Mouse (Mus musculus): ENCODE measurements around the gene Gm20388. TPM values are rescaled to one million over a fixed set of nuclear protein-coding genes. Genes with fewer than 3 reads are reported as not detected.

The Gm20388 gene
- total and polyA plus RNA-seq, 3 experiments: 0.02 to 0.05 TPM; not detected in 1

DNA sequence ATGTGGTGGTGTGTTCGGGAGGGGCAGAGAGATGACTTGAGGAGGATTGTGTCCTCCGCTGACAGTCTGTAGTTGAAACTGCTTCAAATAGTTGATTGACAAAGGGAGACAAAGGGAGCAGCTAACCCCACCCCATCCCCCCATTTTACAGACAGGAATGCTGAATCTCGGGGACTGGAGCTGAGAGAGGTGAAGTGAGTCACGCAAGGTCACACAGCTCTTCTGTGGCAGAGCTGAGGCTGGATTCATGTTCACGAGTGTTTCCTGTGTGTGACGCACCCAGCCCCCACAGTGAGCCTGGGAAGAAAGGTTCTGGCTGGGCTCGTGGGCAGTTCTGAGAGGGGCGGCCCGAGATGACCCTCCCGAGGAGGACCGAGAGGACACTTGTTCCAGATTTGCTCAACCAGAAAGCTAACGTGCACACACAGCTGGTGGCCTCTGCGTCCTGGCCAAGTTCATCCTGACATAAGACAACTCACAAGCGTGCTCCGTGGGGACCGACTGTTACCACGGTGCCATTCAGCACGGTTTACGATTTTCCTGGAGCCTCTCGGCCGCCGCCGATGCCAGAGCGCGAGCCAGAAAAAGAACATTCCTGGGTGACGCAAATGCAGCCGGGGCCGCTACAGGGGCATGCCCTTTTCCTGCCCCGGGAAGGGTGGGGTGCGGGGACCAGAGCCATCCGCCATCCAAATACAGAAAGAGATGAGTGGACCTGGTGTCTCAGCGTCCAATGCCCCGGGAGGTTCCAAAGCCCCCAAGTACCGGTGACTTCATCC, 1061.2 kb downstream of the Gm20388 start:
- H3K9me3 ChIP-seq (replicated peaks): peaks cover 93% of the 10 kb centered on the region
- no peak for TF ChIP-seq CTCF (IDR thresholded peaks at IDR 0.05; ENCODE audit: low read depth, low read length)
- TF ChIP-seq GATA1 (IDR thresholded peaks at IDR 0.05; ENCODE audit: borderline replicate concordance, low read length): no peak
- TF ChIP-seq GATA2 (IDR thresholded peaks at IDR 0.05; ENCODE audit: borderline replicate concordance, low read depth, low read length): no peak
- no peak for TF ChIP-seq TAL1 (conservative IDR thresholded peaks at IDR 0.05; ENCODE audit: low read depth, low read length)
- no peak for TF ChIP-seq POLR2AphosphoS5 (IDR thresholded peaks at IDR 0.05; ENCODE audit: insufficient replicate concordance, low read depth, low read length)
- H3K4me1 ChIP-seq (ENCODE audit: insufficient read depth, low read depth, low read length): no peaks in the 10 kb centered on the region
- no peaks in the 10 kb centered on the region for H3K36me3 ChIP-seq (replicated peaks)
- no peak for DNase-seq (ENCODE audit: low spot score)
- no peaks in the 10 kb centered on the region for H3K27me3 ChIP-seq (ENCODE audit: insufficient read depth, low read length)
- no peak for ATAC-seq (ENCODE audit: extremely low read depth, insufficient number of reproducible peaks, low FRiP score, poor library complexity, severe bottlenecking)
- H3K4me3 ChIP-seq (ENCODE audit: low read depth, low read length): no peak overlapping the region

GRCm38 (mm10) chr8:120973046-120973445, 1062.4 kb downstream of the Gm20388 start:
- Histone ChIP-seq H3K36me3 (replicated peaks) (no peaks in the 10 kb centered on the region), H3K9me3 (replicated peaks) (peaks cover 95% of the 10 kb centered on the region), H3K27me3 (ENCODE audit: insufficient read depth, low read length) (no peaks in the 10 kb centered on the region), H3K4me1 (ENCODE audit: insufficient read depth, low read depth, low read length) (no peaks in the 10 kb centered on the region), H3K4me3 (ENCODE audit: low read depth, low read length) (no peak overlapping the region)
- no peak for ATAC-seq (ENCODE audit: extremely low read depth, insufficient number of reproducible peaks, low FRiP score, poor library complexity, severe bottlenecking)
- no peak for TF ChIP-seq GATA1 (IDR thresholded peaks at IDR 0.05; ENCODE audit: borderline replicate concordance, low read length)
- no peak for TF ChIP-seq GATA2 (IDR thresholded peaks at IDR 0.05; ENCODE audit: borderline replicate concordance, low read depth, low read length)
- no peak for TF ChIP-seq POLR2AphosphoS5 (IDR thresholded peaks at IDR 0.05; ENCODE audit: insufficient replicate concordance, low read depth, low read length)
- no peak for TF ChIP-seq TAL1 (conservative IDR thresholded peaks at IDR 0.05; ENCODE audit: low read depth, low read length)
- TF ChIP-seq CTCF (IDR thresholded peaks at IDR 0.05; ENCODE audit: low read depth, low read length): no peak
- DNase-seq (ENCODE audit: low spot score): no peak

DNA sequence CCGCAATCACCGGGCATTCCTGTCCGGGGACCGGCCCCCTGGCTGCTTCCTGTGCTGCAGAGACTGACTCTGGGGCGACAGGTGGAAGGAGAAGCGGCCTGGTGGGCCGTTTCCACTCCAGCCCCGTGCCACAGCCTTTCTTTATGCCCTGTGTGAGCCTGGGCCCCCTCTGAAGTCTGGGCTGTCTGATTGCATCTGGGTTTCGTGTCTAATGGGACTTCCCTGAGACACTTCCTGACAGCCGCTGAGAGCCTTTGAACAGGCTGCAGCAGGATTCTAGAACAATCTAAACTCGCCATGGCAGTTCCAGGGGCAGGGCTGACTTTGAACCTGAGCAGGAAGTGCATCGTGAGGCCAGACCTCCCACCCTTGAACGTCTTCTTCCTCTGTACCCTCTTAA, 1066.5 kb downstream of the Gm20388 start:
- TF ChIP-seq TAL1 (conservative IDR thresholded peaks at IDR 0.05; ENCODE audit: low read depth, low read length) (no peak), CTCF (IDR thresholded peaks at IDR 0.05; ENCODE audit: low read depth, low read length) (no peak), GATA2 (IDR thresholded peaks at IDR 0.05; ENCODE audit: borderline replicate concordance, low read depth, low read length) (no peak), GATA1 (IDR thresholded peaks at IDR 0.05; ENCODE audit: borderline replicate concordance, low read length) (no peak), POLR2AphosphoS5 (IDR thresholded peaks at IDR 0.05; ENCODE audit: insufficient replicate concordance, low read depth, low read length) (no peak)
- Histone ChIP-seq H3K27me3 (ENCODE audit: insufficient read depth, low read length) (no peaks in the 10 kb centered on the region), H3K4me1 (ENCODE audit: insufficient read depth, low read depth, low read length) (no peaks in the 10 kb centered on the region), H3K9me3 (replicated peaks) (peaks cover 96% of the 10 kb centered on the region), H3K36me3 (replicated peaks) (no peaks in the 10 kb centered on the region), H3K4me3 (ENCODE audit: low read depth, low read length) (no peak overlapping the region)
- DNase-seq (ENCODE audit: low spot score) (no peak), ATAC-seq (ENCODE audit: extremely low read depth, insufficient number of reproducible peaks, low FRiP score, poor library complexity, severe bottlenecking) (no peak)

DNA sequence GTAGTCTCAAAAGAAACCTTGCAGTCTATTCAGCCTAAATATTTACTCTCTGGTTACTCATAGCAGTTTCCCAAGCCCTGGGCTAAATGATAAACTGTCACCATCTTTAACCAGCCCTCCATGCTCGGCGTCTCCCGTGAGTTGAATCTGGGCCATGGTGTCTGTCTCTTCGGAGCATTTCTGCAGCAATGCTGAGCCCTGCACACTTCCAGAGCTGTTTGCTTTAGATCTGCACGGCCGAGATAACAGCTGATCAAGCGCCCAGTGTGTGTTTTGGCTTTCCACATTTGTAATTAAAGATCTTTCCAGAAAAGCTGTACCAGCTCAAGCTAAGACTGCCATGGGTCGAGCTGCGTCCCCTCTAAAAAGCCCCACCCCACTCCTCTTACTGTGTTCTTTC, 1068.6 kb downstream of the Gm20388 start:
- Histone ChIP-seq H3K9me3 (replicated peaks) (peaks cover 98% of the 10 kb centered on the region), H3K4me3 (ENCODE audit: low read depth, low read length) (no peak overlapping the region), H3K4me1 (ENCODE audit: insufficient read depth, low read depth, low read length) (no peaks in the 10 kb centered on the region), H3K36me3 (replicated peaks) (no peaks in the 10 kb centered on the region), H3K27me3 (ENCODE audit: insufficient read depth, low read length) (no peaks in the 10 kb centered on the region)
- no peak for DNase-seq (ENCODE audit: low spot score)
- TF ChIP-seq GATA1 (IDR thresholded peaks at IDR 0.05; ENCODE audit: borderline replicate concordance, low read length): no peak
- no peak for TF ChIP-seq GATA2 (IDR thresholded peaks at IDR 0.05; ENCODE audit: borderline replicate concordance, low read depth, low read length)
- TF ChIP-seq POLR2AphosphoS5 (IDR thresholded peaks at IDR 0.05; ENCODE audit: insufficient replicate concordance, low read depth, low read length): no peak
- no peak for TF ChIP-seq CTCF (IDR thresholded peaks at IDR 0.05; ENCODE audit: low read depth, low read length)
- no peak for TF ChIP-seq TAL1 (conservative IDR thresholded peaks at IDR 0.05; ENCODE audit: low read depth, low read length)
- ATAC-seq (ENCODE audit: extremely low read depth, insufficient number of reproducible peaks, low FRiP score, poor library complexity, severe bottlenecking): no peak

GRCm38 (mm10) chr8:120980948-120981347, 1070.3 kb downstream of the Gm20388 start:
- DNase-seq (ENCODE audit: low spot score) (no peak), ATAC-seq (ENCODE audit: extremely low read depth, insufficient number of reproducible peaks, low FRiP score, poor library complexity, severe bottlenecking) (no peak)
- Histone ChIP-seq H3K27me3 (ENCODE audit: insufficient read depth, low read length) (no peaks in the 10 kb centered on the region), H3K4me3 (ENCODE audit: low read depth, low read length) (no peak overlapping the region), H3K9me3 (replicated peaks) (peaks cover 93% of the 10 kb centered on the region), H3K36me3 (replicated peaks) (no peaks in the 10 kb centered on the region), H3K4me1 (ENCODE audit: insufficient read depth, low read depth, low read length) (no peaks in the 10 kb centered on the region)
- TF ChIP-seq CTCF (IDR thresholded peaks at IDR 0.05; ENCODE audit: low read depth, low read length) (no peak), POLR2AphosphoS5 (IDR thresholded peaks at IDR 0.05; ENCODE audit: insufficient replicate concordance, low read depth, low read length) (no peak), GATA1 (IDR thresholded peaks at IDR 0.05; ENCODE audit: borderline replicate concordance, low read length) (no peak), GATA2 (IDR thresholded peaks at IDR 0.05; ENCODE audit: borderline replicate concordance, low read depth, low read length) (no peak), TAL1 (conservative IDR thresholded peaks at IDR 0.05; ENCODE audit: low read depth, low read length) (no peak)

- H3K27me3 ChIP-seq (ENCODE audit: insufficient read depth, low read length): no peaks in the 10 kb centered on the region
- DNase-seq (ENCODE audit: low spot score) (no peak), ATAC-seq (ENCODE audit: extremely low read depth, insufficient number of reproducible peaks, low FRiP score, poor library complexity, severe bottlenecking) (no peak)
- no peak overlapping the region for H3K4me3 ChIP-seq (ENCODE audit: low read depth, low read length)
- H3K4me1 ChIP-seq (ENCODE audit: insufficient read depth, low read depth, low read length): no peaks in the 10 kb centered on the region
- no peaks in the 10 kb centered on the region for H3K36me3 ChIP-seq (replicated peaks)
- peaks cover 84% of the 10 kb centered on the region for H3K9me3 ChIP-seq (replicated peaks)
- TF ChIP-seq TAL1 (conservative IDR thresholded peaks at IDR 0.05; ENCODE audit: low read depth, low read length) (no peak), GATA1 (IDR thresholded peaks at IDR 0.05; ENCODE audit: borderline replicate concordance, low read length) (no peak), GATA2 (IDR thresholded peaks at IDR 0.05; ENCODE audit: borderline replicate concordance, low read depth, low read length) (no peak), CTCF (IDR thresholded peaks at IDR 0.05; ENCODE audit: low read depth, low read length) (no peak), POLR2AphosphoS5 (IDR thresholded peaks at IDR 0.05; ENCODE audit: insufficient replicate concordance, low read depth, low read length) (no peak)
Observed at GRCm38 (mm10) chr8:120984888-120985287, 1074.2 kb downstream of the Gm20388 start.

Data from G1E (cell line).